Mouse (Mus musculus) E14TG2a.4 (cell line): Measurements from ENCODE around the gene Npcd.

ENCODE experiments used
- CTCF ChIP-seq: conservative IDR thresholded peaks from 2 replicates; pipeline ENCODE4 v1.5.1; 2014; ENCODE audit warnings: low read length
- POU5F1 ChIP-seq: IDR thresholded peaks from 2 replicates; pipeline ENCODE4 v1.6.1; 2014; ENCODE audit warnings: low read length, borderline replicate concordance

- TF ChIP-seq POU5F1: no peak
- TF ChIP-seq CTCF: no peak; the same call in 1 of the 2 replicates
These were observed 24.0 kb downstream of the Npcd start for GRCm38 (mm10) chr15:79810061-79810460.
